Mouse (Mus musculus) left cerebral cortex, postnatal 4 days (tissue): Measurements from ENCODE around the gene Fkbp5. TPM values are rescaled to one million over a fixed set of nuclear protein-coding genes. Genes with fewer than 3 reads are reported as not detected.

Experiments used
- DNase-seq: peaks from one replicate; pipeline ENCODE4 v3.0.0-alpha.2; 2022
- intact Hi-C: fragments of 180-260 bp; cut with DNase I; formaldehyde crosslinking; loops from one replicate; pipeline ENCODE4 v1.15.1; 2025
- microRNA-seq: library from miRNA; unstranded; fragments of <30 nt; microRNA quantifications from one replicate; pipeline ENCODE4 v1.2.0, GENCODE M21; 2022
- total RNA-seq, 2 experiments: library from RNA; stranded (reverse); gene quantifications; 2 replicates each; pipeline ENCODE4 v1.2.3; 2021

The Fkbp5 gene
- total RNA-seq, 2 experiments from 2014 or later, result 39.0 to 40.9 TPM

- intact Hi-C loops, result no loop called here
- DNase-seq, result no peak
These were observed 165.3 kb downstream of the Fkbp5 start for GRCm38 (mm10) chr17:28352018-28352417.

- intact Hi-C loops, result no loop called here
- DNase-seq, result no peak
These were observed 165.9 kb downstream of the Fkbp5 start for GRCm38 (mm10) chr17:28351353-28351890.

- intact Hi-C loops, result no loop called here
- DNase-seq, result peak; percentile 79
These were observed 166.6 kb downstream of the Fkbp5 start, which contains the start of gene Tead3 for GRCm38 (mm10) chr17:28350466-28351352. Tead3 (minus strand) TSS chr17:28350817.

GRCm38 (mm10) chr17:28349901-28350465 is 167.3 kb downstream of the Fkbp5 start:
- intact Hi-C loops, result no loop called here
- no peak for DNase-seq

GRCm38 (mm10) chr17:28349264-28349880 is 168.0 kb downstream of the Fkbp5 start:
- intact Hi-C loops, result no loop called here
- DNase-seq, result no peak

Small RNA genes within 50 kb of the gene (microRNA-seq; reads per million reads assigned to microRNA genes)
- gene Gm25195 (not detected), gene Mir6969 (not detected)

Other genes starting within 250 kb of the Fkbp5 start
- gene Fance, start 204.0 kb downstream of the Fkbp5 start, total RNA-seq, result 10 to 100 TPM; 28.9 to 29.0 TPM
- gene Rpl10a, start 189.1 kb downstream of the Fkbp5 start, total RNA-seq, result 100 to 1,000 TPM; 646 to 664 TPM
- gene Tead3, start 166.7 kb downstream of the Fkbp5 start, total RNA-seq, result 1 to 10 TPM; 5.8 to 6.3 TPM
- under 1 TPM; 0.58 to 0.92 TPM for gene Tulp1, start 152.3 kb downstream of the Fkbp5 start, total RNA-seq
- gene Armc12, start 13.3 kb upstream of the Fkbp5 start, total RNA-seq, result not detected
- not detected for gene Clpsl2, start 31.9 kb upstream of the Fkbp5 start, total RNA-seq
- not detected for gene Clps, start 43.2 kb upstream of the Fkbp5 start, total RNA-seq
- gene Lhfpl5, start 58.1 kb upstream of the Fkbp5 start, total RNA-seq, result 1 to 10 TPM; 7.4 to 8.1 TPM
- 100 to 1,000 TPM; 127 to 133 TPM for gene Srpk1, start 105.2 kb upstream of the Fkbp5 start, total RNA-seq
- gene Slc26a8, start 172.7 kb upstream of the Fkbp5 start, total RNA-seq, result 10 to 100 TPM in 1 of 2 experiments, 1 to 10 TPM in 1; 6.2 to 10.4 TPM
- gene Mapk14, start 173.8 kb upstream of the Fkbp5 start, total RNA-seq, result 10 to 100 TPM; 46.5 to 53.2 TPM
- gene AC170998.1, start 208.6 kb upstream of the Fkbp5 start, total RNA-seq, result 1 to 10 TPM; 2.0 to 3.4 TPM